Mouse (Mus musculus) megakaryocyte, adult 5-6 weeks (primary cell): ENCODE data around the gene Elmsan1. TPM values are rescaled to one million over a fixed set of nuclear protein-coding genes. Genes with fewer than 3 reads are reported as not detected.
"Not testable (repeated sequence)": the region's sequence is repeated elsewhere in the genome, so short reads cannot be mapped to it uniquely, and the experiment has no call there.

ENCODE experiments used
- ATAC-seq: 2 replicates; pipeline ENCODE4 v1.8.0; 2016; ENCODE audit warnings: mild to moderate bottlenecking, inconsistent platforms; ENCODE audit not compliant: poor library complexity, severe bottlenecking
- total RNA-seq, 2 experiments: library from RNA; stranded (forward) in 1 of 2; stranded (reverse) in 1 of 2; fragments of 153-499, 151-499 nt in 1 of 2; fragments of 221-1000, 200-1000 nt in 1 of 2; gene quantifications; 2 replicates each; pipeline versions ENCODE4 v1.2.3 to v1.2.4; 2015 to 2017

Elmsan1 gene
- total RNA-seq (2015) (24.6 and 27.0 TPM in 2 replicates), total RNA-seq (2017) (17.0 and 25.0 TPM in 2 replicates)

- ATAC-seq = peak; percentile 70
These were observed at the start of gene Elmsan1 for GRCm38 (mm10) chr12:84218289-84219120. Elmsan1 (minus strand) TSS chr12:84218881.

DNA sequence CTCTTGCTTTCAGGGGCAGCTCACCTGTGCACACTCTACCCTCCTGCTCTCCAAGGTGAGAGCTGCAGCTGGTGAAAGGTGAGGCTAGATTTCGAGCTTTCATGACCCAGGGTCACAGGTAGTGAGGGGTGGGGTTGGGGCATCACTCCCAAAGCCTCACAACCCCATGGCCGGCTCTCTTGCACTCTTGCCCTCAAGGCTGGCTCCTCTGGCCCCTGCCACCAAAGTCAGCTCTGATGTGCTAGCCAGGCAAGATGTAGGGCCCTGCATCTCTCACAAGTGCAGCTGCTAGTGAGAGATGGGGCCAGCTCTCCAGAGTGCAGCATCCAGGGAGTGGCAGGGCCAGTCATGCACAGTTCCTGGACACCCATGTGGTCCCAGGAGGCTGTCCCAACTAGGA lies 48.6 kb upstream of the Elmsan1 start:
- ATAC-seq = no peak

- peak; percentile 82 for ATAC-seq
These were observed 41.7 kb upstream of the Elmsan1 start for GRCm38 (mm10) chr12:84260363-84260762.

DNA sequence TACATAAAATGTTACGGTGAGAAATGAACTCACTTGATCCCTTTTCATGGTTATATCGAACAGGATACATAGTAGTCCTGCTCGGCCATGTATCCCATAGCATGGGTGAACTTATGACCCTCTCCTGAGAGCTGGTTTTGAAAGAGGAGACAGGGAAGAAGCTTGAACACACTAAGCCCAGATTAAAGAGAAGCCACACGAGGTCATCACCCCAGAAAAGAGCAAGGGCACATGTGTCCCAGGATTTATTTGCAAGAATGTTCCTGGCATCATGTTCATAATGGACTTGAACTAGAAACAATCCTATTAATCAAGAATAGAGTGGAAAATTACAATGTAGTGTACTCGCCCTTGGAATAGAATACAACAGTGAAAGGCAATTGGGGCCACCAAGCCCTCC lies 36.2 kb upstream of the Elmsan1 start:
- ATAC-seq = no peak

GRCm38 (mm10) chr12:84252811-84253210 lies 34.1 kb upstream of the Elmsan1 start:
- ATAC-seq = peak; percentile 94

GRCm38 (mm10) chr12:84249217-84249616 lies 30.5 kb upstream of the Elmsan1 start:
- ATAC-seq = peak; percentile 86

DNA sequence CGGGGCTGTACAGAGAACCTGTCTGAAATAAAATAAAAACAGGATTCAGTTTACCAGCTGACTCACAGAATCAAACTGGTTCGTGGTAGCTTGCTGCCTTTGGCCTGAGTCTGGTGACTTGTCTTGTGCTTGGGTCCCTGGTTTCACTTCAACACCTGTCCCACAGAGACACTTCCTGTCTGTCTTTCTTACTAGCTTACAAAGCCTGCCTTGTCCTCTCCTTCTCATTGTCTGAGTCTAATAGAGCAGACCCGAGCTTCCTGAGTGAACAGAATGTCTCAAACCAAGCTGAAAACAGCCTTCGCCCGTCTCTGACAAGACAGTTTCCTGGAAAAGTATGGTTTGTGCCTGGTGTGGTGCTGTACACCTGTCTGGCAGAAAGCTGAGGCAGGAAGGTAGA lies 27.0 kb upstream of the Elmsan1 start:
- 0 out of 2 replicates have a peak, but pooled peaks have one; percentile 6 for ATAC-seq

GRCm38 (mm10) chr12:84243076-84243770 lies 24.5 kb upstream of the Elmsan1 start:
- ATAC-seq = peak; percentile 95

- not testable (repeated sequence) for ATAC-seq
These were observed 18.4 kb upstream of the Elmsan1 start for GRCm38 (mm10) chr12:84237036-84237435.

GRCm38 (mm10) chr12:84235981-84236752 lies 17.5 kb upstream of the Elmsan1 start:
- no peak for ATAC-seq

- ATAC-seq = no peak
These were observed 16.9 kb upstream of the Elmsan1 start for GRCm38 (mm10) chr12:84235577-84235976.

DNA sequence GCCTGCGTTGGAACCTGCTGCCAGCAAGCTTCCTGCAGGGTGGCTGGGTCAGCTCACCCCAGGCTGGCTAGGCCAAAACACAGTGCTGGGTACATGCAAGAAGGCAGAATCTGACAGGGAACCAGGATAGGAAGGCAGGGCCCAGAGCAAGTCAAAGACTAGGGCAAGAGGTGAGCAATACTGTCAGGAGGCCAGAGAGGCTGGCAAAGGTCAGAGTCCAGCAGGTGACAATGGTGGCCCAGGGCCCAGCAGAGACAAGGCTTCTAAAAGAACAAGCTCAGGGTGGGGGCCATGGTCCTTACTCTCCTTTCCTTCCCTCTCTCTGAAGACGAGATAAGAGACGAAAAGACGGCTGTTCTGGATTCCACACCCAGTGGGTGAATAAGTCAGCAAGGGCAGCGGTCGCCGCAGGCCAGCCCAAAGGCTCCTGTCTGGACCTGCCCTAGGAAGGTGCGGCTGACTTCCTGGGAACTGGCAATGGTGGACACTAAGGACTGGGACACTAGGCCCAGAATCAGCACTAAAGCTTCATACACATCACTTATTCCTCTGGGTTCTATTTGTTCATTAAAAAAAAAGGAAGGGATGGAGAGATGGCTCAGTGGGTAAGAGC lies 14.9 kb upstream of the Elmsan1 start:
- ATAC-seq = no peak

GRCm38 (mm10) chr12:84226117-84226840 lies 7.6 kb upstream of the Elmsan1 start:
- peak; percentile 79 for ATAC-seq

GRCm38 (mm10) chr12:84222405-84222961 lies 3.8 kb upstream of the Elmsan1 start:
- peak; percentile 43 for ATAC-seq

DNA sequence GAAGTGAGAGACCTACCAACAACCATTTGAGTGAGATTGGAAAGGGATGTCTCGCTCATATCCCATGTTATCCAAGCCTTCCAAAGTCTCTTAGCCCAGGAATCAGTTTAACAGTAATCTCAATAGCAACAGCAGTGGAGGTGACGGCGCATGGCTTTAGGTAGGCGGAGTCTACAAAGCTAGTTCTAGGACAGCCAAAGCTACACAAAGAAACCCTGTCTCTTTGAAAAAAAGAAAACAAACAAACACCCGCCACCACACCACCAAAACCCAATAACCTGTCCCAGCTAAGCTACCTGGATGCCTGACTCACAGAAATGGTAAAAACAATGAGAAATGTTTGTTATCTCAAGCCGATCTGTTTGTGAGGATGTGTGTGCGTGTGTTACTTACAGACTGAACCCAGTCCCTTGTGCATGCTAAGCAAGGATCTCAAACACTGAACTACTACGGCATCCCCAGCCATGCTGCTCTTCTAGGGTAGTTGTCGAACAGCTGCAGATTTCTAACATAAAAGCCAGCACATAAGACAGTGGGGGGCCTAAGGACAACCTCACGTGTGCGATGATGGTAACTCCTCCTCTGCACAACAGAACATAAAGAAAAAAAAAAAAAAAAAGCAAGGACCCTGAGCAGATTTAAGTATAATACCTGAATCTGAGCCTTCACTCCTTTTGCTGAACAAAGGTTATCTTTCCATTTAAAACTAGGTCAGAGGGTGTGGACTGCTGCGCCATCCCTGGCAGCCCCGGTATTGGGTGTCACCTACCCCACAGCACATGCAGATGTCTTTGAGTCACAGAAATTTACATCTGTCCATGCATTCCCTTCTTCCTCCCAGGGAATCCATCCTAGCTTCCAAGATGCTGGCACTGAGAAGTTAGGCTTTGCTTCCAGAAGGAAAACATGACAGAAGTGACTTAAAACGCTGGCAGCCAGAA lies 2.5 kb upstream of the Elmsan1 start:
- no peak for ATAC-seq

DNA sequence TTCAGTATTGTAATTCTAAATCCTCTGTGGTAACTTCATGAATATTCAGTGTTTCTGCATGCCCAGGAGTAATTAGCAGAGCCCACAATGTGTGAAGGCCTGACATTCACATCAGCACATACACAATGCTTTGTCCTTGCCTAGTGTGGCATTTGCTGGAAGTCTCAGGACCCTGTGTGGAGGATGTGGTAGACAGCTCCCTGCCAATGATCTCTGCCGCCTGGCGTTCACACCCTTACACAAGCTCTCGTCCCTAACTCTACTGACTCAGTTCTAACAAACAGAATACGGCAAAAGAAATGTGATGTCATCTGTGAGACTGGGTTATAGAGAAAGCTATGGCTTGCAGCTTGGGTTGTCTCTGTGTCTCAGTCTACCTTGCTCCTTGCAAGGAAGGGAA lies 1.8 kb upstream of the Elmsan1 start:
- ATAC-seq = no peak

- peak; percentile 28; the same call in 1 of the 2 replicates for ATAC-seq
These were observed 460 bp upstream of the Elmsan1 start for GRCm38 (mm10) chr12:84219121-84219561.

DNA sequence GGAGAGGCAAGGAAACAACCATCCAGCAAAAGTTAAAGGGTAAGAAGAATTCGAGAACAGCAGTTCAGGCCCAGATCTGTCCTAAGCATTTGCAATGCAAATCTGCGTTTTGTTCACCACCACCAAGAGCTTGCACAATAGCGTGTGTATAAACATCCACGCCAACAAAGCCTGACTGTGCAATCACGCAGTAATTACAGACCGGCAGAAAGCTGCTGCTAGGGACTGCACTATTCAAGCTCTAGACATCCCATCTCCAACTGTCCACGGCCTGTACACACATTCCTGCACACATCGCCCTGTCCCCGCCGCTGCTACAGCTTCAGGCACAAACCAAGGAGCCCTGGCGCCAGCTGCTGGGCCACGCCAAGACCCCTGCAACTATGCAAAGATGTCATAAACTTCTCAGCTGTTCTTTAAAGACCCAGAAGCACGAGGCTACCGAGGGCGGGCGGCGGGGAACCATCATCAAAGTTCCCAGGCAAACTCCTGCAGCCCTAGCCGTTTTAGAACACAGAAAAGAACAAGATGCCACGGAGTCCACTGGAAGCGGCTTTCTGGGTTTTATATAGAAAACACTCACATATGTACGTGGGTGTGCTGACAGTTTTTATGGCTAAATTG lies 1.1 kb downstream of the Elmsan1 start:
- ATAC-seq = peak; percentile 60
